Mouse (Mus musculus): Measurements from ENCODE around the gene Tspan12.
"Not testable (repeated sequence)": the region's sequence is repeated elsewhere in the genome, so short reads cannot be mapped to it uniquely, and the experiment has no call there.

The Tspan12 gene

GRCm38 (mm10) chr6:21828437-21828836 is 23.9 kb downstream of the Tspan12 start:
- no peak for DNase-seq (ENCODE audit: low spot score in 2 of 2)

DNA sequence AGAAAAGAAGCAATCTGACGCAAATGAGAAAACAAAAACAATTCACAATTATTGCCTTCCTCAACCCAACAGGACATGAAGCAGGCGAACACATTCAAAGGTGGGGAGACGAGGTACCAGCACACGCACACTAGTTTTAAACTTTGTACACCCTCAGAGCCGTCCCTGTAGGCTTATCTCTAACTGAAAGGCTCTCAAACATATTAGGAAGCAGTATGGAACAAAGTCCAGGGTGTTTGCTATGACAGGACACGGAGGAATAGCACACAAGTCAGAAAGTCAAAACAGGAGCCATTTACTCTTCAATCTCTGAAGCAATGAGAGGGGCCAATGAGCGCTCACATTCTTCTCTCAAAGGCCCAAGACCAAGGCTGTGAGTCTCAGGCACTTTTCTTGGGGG is 24.3 kb downstream of the Tspan12 start:
- DNase-seq (ENCODE audit: low spot score in 2 of 2), result no peak

DNA sequence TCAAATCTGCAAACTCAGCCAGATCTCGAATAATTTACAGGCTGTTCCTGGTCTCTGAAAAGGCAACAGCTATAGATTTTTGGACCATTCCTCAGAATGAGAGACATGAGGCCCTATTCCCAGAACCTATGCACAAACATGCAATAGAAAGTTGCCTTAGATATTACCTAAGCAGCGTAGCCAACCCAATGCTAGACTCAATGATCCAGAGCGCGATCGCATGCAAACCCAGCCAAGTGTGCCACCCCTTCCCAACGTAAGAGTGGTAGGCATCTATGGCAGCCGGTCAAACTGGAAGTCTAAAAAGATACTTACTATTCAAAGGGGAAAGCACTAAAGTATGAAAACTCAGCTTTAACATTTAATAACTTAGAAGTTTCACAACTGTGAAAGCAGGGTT is 28.6 kb downstream of the Tspan12 start:
- no peak for DNase-seq (ENCODE audit: low spot score in 2 of 2)

DNA sequence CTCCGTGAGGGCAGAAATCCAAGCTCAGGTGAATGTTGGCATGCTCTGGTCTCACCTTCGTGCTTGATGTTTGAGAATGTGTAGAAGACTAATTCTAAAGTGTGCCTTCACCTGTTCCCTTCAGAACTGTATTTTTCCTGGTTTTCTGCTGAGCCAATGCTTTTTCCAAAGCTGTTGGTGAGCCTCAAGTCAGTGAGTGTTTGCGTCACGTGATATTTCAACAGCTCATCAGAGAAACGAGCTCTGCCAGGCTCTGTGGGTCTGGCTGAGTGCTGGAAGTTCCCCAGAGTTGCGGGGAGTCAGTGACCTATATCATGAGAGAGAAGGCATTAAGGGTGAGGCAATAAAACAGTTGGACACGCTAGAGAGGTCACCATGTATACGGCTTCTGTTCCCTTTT is 29.0 kb downstream of the Tspan12 start:
- no peak for DNase-seq (ENCODE audit: low spot score in 2 of 2)

DNA sequence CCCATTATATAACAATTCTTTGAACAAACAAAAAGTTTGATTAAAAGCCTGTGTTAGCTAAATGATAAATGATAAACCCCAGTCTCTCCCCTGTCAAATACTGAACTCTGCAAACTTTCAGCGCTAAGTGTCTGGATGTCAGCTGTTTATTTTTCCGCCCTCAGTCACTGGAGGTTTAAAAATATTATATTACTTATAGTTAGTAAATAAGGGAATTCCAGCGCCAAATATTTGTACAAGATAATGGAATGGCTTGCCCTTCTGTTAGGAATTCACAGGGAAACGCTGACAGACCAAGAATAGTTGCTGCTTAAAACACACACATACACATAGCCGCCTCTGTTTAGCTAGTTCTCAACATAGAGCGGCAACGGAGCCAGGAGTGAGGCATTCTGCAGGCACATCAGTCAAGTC is 29.6 kb downstream of the Tspan12 start:
- DNase-seq (ENCODE audit: low spot score in 2 of 2), result no peak

DNA sequence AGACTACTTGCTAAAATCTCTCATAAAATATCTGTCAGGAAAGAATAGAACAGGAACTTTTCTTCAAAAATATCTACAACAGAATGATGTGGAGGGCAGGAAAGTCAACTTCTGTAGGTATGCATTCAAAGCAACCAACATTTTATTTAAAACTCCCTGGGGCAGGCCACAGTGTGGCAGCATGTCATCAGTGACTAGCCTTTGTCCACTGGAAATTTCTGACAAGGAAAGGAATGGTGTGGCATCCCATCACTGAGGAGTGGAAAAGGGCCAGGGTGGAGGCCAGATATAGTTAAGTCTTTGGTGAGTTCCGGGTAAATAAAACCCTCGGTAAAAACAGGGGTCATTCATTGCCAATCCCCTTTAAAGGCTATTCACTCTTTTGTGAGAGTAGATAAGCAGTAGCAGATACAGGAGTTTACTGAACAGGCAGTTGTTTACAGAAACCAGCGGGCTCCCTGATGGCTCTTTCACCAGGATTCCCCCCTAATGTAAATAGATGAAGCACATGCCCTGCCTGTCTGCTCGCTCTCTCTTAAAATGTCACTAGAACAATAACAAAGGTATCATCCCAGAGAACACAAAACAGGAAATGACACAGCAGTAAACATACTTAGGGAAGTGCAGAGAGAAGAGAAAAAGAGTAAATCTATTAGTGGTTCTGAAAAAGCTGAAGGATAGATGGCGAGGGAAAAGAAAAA is 34.1 kb downstream of the Tspan12 start:
- no peak for DNase-seq (ENCODE audit: low spot score in 2 of 2)

DNA sequence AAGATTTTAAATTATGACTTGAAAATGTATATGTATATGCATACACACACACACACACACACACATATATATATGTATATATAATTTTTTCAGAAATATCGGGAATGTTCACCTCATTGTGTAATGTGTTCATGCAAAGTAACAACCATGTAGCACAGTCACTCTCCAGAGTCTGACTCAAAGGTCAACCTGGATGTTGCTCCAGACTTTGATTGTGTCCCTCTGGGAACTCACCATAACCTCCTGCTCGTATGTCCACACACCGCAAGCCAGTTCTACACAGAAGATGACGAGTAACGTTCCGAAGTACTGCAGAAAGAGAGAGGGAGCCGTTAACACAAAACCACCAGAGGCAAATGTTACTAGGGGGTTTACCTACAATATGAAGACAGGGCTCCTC is 46.3 kb downstream of the Tspan12 start:
- no peak for DNase-seq (ENCODE audit: low spot score in 2 of 2)

- no peak for DNase-seq (ENCODE audit: low spot score in 2 of 2)
Observed at GRCm38 (mm10) chr6:21805013-21805570, 47.2 kb downstream of the Tspan12 start.

DNA sequence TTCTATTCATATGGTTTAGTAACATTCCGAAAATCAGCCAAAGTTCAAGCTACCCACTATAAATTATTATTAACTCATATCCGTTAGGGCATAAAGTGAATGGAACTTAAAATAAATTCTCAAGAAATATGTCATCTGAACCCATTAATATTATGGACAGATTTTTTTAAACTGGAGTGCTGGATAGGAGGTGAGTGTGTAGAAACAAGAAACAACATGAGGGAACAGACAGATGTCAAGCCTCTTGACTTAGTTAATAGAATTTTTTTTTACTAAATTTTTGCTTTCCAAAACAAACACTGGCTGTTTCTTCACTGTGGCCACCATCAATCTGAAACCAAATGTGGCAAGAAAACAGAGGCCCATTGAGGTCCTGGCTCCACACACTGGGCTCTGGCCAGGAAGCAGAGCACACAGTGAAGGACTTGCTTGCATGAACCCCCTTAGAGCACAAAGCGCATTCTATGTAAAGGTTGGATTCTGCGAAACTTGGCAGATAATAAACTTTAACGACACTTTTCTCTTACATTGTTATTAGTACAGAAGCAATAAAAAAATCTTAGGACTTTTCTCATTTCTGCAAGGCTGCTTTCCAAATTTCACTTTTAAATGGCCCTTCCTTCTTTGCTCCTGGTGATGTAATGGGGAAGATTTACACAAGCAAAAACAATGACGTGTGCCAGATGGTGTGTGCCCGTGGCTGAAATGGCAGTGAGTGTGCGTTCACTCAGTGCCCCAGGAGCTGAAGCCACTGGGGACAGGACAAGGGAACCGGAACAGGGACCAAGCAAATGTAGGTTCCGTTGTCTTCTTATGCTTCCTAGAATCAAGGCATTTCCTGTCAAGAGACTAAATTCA is 48.6 kb downstream of the Tspan12 start:
- peak in 1 of 2 experiments; percentile 10 for DNase-seq (ENCODE audit: low spot score in 2 of 2)

DNA sequence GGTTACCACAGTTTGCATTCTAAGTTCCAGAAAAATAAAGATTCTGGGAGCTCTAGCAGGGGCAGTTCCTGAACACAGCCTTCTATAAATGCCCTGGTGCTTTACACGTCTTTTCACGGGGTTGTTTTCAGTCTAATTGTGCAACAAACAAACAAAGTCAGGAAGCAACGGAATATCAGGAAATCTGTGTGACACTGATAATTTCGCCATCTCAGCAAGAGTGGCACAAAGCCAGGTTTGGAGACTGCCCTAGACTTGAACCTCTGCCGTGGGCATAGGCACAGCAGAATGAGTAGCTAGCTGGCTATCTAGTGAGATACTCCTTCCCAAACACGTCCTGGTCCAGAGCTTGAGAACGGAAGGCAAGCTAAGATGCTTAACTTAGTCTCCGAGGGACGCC is 53.7 kb downstream of the Tspan12 start:
- DNase-seq (ENCODE audit: low spot score in 2 of 2), result no peak

DNA sequence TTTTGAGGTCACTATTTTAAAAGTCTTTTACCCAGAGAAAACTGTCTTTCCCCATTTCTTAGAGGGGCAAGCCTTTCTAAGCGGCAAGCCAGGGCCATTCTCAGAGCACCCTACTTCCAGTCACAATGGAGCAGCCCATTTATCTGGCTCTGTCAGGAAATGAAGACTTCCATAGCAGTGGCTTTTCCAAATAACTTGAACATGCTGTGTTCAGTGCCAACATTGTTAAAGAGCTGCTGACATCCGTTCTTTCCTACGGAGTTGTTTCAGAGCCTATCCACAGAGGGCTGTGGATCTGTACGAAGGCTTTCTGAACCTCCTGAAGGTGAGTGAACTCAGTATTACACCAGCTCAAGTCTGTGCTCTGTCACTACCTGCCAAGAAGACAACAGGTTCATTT is 55.2 kb downstream of the Tspan12 start:
- no peak for DNase-seq (ENCODE audit: low spot score in 2 of 2)

GRCm38 (mm10) chr6:21796413-21796812 is 55.9 kb downstream of the Tspan12 start:
- DNase-seq (ENCODE audit: low spot score in 2 of 2), result no peak

DNA sequence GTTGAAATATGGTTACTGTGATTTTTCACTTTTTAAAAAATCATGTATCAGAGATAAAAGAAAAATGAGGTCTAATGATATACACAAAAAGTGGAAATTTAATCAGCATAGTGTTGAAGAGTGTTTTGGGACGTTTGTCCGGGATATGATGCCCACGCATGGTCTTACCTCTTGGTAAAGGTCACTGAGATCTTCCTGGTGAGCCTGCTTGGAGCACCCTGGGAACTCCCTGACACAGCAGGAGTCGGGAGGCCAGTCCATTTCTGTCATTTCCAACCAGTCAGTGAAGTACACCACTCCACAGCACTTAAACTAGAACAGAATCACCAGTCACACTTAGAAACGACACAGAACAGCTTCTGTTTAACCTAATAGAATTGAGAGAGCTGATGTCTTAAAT is 56.9 kb downstream of the Tspan12 start:
- no peak for DNase-seq (ENCODE audit: low spot score in 2 of 2)

GRCm38 (mm10) chr6:21795072-21795407 is 57.3 kb downstream of the Tspan12 start:
- DNase-seq (ENCODE audit: low spot score in 2 of 2), result peak; percentile 56 to 71

GRCm38 (mm10) chr6:21794337-21795071 is 57.8 kb downstream of the Tspan12 start:
- no peak for DNase-seq (ENCODE audit: low spot score in 2 of 2)

DNA sequence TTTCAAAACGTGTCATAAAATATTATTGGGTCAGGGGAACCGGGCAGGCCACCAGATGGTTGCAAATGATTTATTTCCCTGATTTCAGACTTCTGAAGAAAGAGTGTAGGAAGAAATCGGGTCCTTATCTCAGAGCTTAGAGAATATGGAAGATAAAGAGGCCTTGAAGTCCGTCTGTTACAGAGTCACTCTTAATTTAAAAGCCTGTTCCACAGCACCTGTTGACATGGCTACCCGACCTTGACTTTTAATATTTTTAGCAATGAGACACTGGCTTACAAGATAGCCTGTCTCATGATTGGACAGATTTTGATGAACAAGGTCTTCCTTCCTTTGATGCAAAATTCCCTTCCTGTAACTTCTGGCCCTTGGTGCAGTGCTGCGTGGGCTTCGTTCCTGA is 61.0 kb downstream of the Tspan12 start:
- no peak for DNase-seq (ENCODE audit: low spot score in 2 of 2)

DNA sequence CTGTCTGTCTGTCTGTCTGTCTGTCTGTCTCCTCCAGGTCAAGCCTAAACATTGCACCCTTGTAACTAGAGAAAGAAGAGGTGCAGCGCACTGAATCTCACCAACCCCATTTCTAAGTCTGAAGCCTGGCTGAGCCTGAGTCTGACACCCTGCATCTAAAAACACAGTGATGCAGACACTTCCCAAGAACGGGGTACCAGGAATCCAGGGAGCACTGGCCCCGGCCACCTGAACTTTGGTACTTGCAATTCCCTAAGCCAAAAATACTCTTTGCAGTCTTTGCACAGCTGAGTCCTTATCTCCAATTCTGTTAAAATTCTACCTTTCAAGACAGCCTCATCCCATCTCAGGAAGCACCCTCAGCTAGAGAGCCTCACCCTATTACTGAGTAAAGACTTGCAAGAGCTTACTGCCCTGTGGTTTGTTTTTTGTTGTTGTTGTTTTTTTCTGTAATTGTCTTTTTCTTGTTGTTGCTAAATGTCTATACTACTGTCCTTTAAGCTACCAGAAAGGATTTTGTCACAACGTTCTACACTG is 61.7 kb downstream of the Tspan12 start:
- DNase-seq (ENCODE audit: low spot score in 2 of 2), result no peak

- no peak for DNase-seq (ENCODE audit: low spot score in 2 of 2)
Observed at GRCm38 (mm10) chr6:21790036-21790435, 62.3 kb downstream of the Tspan12 start.

DNA sequence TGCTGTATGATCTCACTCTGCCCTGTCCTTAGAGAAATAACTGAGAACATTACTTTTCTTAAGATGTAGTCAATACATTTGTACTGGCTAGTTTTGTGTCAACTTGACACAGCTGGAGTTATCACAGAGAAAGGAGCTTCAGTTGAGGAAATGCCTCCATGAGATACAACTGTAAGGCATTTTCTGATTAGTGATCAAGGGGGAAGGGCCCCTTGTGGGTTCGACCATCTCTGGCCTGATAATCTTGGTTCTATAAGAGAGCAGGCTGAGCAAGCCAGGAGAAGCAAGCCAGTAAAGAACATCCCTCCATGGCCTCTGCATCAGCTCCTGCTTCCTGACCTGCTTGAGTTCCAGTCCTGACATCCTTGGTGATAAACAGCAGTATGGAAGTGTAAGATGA is 62.7 kb downstream of the Tspan12 start:
- DNase-seq (ENCODE audit: low spot score in 2 of 2), result not testable (repeated sequence)

GRCm38 (mm10) chr6:21787757-21788156 is 64.6 kb downstream of the Tspan12 start:
- DNase-seq (ENCODE audit: low spot score in 2 of 2), result no peak

GRCm38 (mm10) chr6:21787274-21787673 is 65.0 kb downstream of the Tspan12 start:
- DNase-seq (ENCODE audit: low spot score in 2 of 2), result no peak
